Mouse (Mus musculus) kidney, adult 2 months (tissue): ENCODE measurements around the gene Pkp4. TPM values are rescaled to one million over a fixed set of nuclear protein-coding genes. Genes with fewer than 3 reads are reported as not detected.
A peak's percentile ranks its signal among the peaks of the same experiment; 100 is the strongest.

Source experiments
- DNase-seq: peaks from one replicate; pipeline ENCODE4 v3.0.0; 2021
- H3K27ac ChIP-seq: fragments of 200-500 bp; 2 replicates; pipeline ENCODE4 v1.5.1; 2012; ENCODE audit warnings: low read depth, low read length, control low read depth, inconsistent platforms; ENCODE audit not compliant: insufficient read depth
- H3K27me3 ChIP-seq: fragments of 200-500 bp; replicated peaks from 2 replicates; pipeline ENCODE4 v1.6.1; 2012; ENCODE audit warnings: mild to moderate bottlenecking, moderate library complexity, low read length, inconsistent platforms; ENCODE audit not compliant: control insufficient read depth, insufficient read depth
- H3K36me3 ChIP-seq: fragments of 200-500 bp; 2 replicates; pipeline ENCODE4 v1.6.1; 2012; ENCODE audit warnings: mild to moderate bottlenecking, moderate library complexity, low read length, inconsistent platforms; ENCODE audit not compliant: control insufficient read depth, insufficient read depth
- H3K4me1 ChIP-seq: fragments of 200-500 bp; 2 replicates; pipeline ENCODE4 v1.6.1; 2011; ENCODE audit warnings: low read length; ENCODE audit not compliant: control insufficient read depth, insufficient read depth
- H3K4me3 ChIP-seq: fragments of 200-500 bp; 2 replicates; pipeline ENCODE4 v1.5.1; 2011; ENCODE audit warnings: mild to moderate bottlenecking, low read depth, low read length, control low read depth; ENCODE audit not compliant: insufficient read depth
- CTCF ChIP-seq: fragments of 200-500 bp; conservative IDR thresholded peaks from 2 replicates; pipeline ENCODE4 v1.5.1; 2011; ENCODE audit warnings: low read depth, mild to moderate bottlenecking, control low read depth, low read length, moderate library complexity, mixed read lengths; ENCODE audit not compliant: insufficient read depth, insufficient read length
- POLR2A ChIP-seq: fragments of 200-500 bp; IDR thresholded peaks from one replicate; pipeline ENCODE4 v1.6.1; 2011; ENCODE audit warnings: low read depth, low read length, control low read depth
- WGBS: fragments of 180-500 bp; shearing (Covaris S2); methylation state at CpG from one replicate; pipeline ENCODE4 v1.1.7; 2018; 5-methylcytosine and 5-hydroxymethylcytosine counted together
- polyA plus RNA-seq: library from polyadenylated mRNA; depleted of rRNA; stranded (reverse); fragments of >200 nt; gene quantifications from 2 replicates; pipeline ENCODE4 v1.2.3, GENCODE M21; 2012

The Pkp4 gene
- polyA plus RNA-seq, 1 experiment: 211 TPM

DNA sequence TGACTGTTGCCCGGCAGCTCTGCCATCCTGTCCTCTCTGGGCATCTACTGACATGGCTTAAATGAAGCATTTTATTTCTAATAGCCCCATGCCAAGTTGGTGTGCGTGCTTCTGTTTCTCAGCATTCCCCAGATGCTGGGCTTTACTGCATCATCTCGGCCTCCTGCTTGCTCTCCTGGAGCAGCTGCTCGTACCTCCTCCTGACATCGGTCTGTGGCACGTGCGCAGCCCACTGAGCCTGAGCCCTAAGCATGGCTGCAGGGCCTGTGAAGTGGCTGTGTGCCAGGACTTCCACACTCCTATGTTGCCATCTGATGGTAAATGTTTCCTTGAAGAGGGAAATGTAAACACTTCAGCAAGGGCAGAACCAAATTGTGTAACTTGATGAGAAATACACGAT, 30.8 kb downstream of the Pkp4 start:
- H3K36me3 ChIP-seq: no peaks in the 10 kb centered on the region; the same call in 1 of the 2 replicates
- DNase-seq: no peak
- H3K27ac ChIP-seq: peak overlapping the region; percentile 54; the same call in 1 of the 2 replicates
- TF ChIP-seq CTCF (no peak), POLR2A (no peak)
- 57% methylated on average over 8 of the region's 8 CpGs for WGBS
- peaks cover 37% of the 10 kb centered on the region; the same call in 1 of the 2 replicates for H3K4me1 ChIP-seq
- no peaks in the 10 kb centered on the region for H3K27me3 ChIP-seq
- H3K4me3 ChIP-seq: no peak overlapping the region

DNA sequence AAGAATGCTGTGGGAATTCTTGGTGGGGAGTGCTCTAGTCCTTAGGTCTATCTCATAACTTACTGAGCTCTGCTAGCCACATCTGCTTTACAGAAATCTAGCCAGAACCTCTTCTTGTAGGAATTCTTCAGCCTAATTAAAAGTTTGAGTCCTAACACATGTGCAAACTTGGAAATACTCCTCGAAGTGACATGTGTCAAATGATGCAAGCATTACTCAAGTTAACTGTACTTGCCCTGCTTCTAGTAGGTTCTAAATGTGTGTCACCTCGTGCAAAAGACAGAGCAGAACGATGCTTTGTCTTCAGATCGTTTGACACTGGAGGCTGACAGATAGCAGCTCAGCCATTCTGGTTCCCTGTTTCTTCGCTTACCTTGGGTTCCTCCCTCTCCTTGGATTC, 32.5 kb downstream of the Pkp4 start:
- no peak for DNase-seq
- Histone ChIP-seq H3K4me3 (no peak overlapping the region), H3K36me3 (no peaks in the 10 kb centered on the region), H3K27me3 (no peaks in the 10 kb centered on the region), H3K27ac (peak overlapping the region; percentile 26; the same call in 1 of the 2 replicates), H3K4me1 (peaks cover 45% of the 10 kb centered on the region)
- 54% methylated on average over 5 of the region's 5 CpGs for WGBS
- no peak for TF ChIP-seq CTCF
- TF ChIP-seq POLR2A: no peak

DNA sequence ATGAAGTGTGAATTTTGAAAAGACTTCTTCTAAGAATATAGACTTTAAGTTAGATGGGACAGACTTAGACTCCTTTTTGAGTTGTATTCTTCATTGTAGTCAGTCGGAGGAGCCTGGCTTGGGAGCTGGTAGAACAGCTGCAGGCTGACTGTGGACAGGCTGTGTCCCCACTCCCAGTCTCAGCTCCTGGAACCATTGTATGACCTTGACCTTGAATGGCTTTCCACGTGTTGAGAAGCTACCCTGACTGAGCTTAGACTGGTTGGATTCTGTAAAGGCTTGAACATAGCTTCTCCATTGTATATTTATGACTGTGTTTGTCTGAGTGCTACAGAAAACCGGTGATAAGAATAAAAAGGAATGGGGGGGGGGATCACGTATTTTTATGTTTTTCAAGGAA, 36.5 kb downstream of the Pkp4 start:
- TF ChIP-seq CTCF (no peak), POLR2A (no peak)
- H3K4me3 ChIP-seq: no peak overlapping the region
- no peaks in the 10 kb centered on the region for H3K27me3 ChIP-seq
- H3K4me1 ChIP-seq: peaks cover 44% of the 10 kb centered on the region
- peak overlapping the region; percentile 56 for H3K27ac ChIP-seq
- no peak for DNase-seq
- H3K36me3 ChIP-seq: no peaks in the 10 kb centered on the region
- WGBS: 64% methylated on average over 4 of the region's 4 CpGs

DNA sequence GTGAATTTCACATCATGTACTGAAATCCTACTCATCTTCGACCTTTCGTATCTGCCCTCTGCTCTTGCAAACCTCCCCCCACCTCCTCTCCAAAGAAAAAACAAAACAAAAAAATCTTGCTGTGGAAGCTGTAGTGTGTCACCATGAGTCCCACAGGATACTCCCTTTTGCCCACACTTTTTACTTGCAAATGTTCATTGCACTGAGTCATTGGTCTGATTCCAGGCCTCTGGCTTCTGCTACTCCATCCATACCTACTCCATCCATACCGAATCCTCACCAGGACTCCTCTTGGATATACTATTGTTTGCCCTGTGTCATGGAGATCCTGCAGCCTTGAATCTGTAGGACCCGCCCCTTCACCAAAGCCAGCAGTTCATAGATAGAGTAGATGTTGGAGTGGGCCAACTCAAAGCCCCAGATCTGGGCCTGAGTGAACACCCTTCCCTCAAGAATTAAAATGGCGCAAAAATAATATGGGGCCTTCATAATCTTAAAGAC, 38.9 kb downstream of the Pkp4 start:
- no peaks in the 10 kb centered on the region for H3K36me3 ChIP-seq
- no peak for DNase-seq
- H3K4me3 ChIP-seq: no peak overlapping the region
- TF ChIP-seq CTCF (no peak), POLR2A (no peak)
- 91% methylated on average over 5 of the region's 5 CpGs for WGBS
- peaks cover 46% of the 10 kb centered on the region for H3K4me1 ChIP-seq
- no peaks in the 10 kb centered on the region for H3K27me3 ChIP-seq
- H3K27ac ChIP-seq: no peak overlapping the region

DNA sequence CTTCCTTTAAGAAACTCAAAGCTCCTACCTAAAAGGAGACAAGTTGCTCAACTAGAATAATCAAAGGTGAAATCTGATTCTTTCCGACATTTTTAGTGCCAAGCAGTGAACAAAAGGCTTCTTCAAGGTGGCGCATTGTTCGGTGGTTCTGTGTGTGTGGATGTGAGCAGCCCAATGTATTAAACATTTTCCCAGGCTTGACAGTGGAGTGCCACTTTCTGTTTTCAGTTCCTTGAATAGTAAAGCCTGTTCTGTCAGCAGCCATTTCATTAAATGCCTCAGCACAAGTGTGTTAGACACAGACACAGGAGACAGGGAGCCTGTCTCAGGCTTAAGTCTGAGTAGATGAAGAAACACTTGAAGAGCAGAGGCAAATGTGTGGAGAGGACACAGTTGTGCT, 39.9 kb downstream of the Pkp4 start:
- no peak for DNase-seq
- no peak overlapping the region for H3K4me3 ChIP-seq
- peaks cover 52% of the 10 kb centered on the region for H3K4me1 ChIP-seq
- no peaks in the 10 kb centered on the region for H3K36me3 ChIP-seq
- no peaks in the 10 kb centered on the region for H3K27me3 ChIP-seq
- TF ChIP-seq POLR2A: no peak
- TF ChIP-seq CTCF: no peak
- WGBS: 78% methylated on average over 3 of the region's 3 CpGs
- H3K27ac ChIP-seq: peak overlapping the region; percentile 85

DNA sequence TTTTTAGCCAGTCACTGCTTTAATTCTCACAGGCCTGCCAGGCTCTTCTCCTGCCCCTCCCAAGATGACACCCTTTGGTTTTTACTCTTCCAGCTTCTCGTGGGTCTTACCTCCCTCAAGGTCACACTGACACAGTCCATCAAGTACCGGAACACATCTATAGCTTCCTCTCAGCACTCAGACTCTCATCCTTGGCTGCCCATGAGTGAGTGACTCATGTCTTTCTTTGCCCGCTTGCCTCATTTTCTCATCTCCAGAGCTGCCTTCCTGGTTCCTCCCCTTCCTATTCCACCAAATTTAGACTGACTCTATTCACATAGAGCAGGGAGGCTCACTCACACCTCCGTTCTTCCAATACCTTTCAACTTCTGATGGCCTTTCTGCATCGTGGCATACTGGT, 42.3 kb downstream of the Pkp4 start:
- WGBS: 45% methylated on average over 5 of the region's 5 CpGs
- TF ChIP-seq CTCF: no peak
- TF ChIP-seq POLR2A: no peak

DNA sequence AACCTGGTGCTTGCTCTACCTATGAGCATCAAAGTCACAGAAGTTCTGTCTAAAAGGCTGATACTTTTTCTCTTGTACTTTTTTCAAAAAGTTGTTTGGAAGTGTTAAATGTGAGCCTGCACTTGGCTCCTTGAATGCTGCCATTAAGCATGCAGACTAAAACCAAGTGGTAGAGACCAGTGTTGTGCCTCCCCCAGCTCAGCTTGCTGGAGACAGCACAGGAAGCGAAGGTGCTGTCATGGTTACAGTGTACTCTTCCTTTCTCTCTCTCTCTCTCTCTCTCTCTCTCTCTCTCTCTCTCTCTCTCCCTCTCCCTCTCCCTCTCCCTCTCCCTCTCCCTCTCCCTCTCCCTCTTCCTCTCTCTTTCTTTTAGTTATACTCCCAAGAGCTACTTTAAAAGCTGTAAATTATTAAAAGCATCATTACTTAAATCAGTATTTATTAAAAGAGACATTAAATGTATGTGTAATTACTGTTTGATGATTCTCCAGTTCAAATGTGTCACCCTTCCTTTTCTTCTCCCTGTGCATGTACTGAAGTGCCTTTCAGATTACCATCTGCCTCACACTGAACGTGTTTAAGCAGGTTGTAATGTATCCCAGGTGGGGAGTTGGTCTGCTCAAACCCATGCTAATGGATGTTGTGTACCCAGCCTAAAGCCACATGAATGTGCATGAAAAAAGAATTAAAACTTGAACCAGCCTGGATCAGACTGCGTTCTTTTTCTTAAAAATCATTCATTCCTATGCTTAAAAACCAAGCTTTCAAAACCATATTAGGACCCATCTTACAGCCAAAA, 43.2 kb downstream of the Pkp4 start:
- no peak overlapping the region for H3K4me3 ChIP-seq
- DNase-seq: no peak
- TF ChIP-seq CTCF (no peak), POLR2A (no peak)
- peaks cover 53% of the 10 kb centered on the region for H3K4me1 ChIP-seq
- H3K36me3 ChIP-seq: no peaks in the 10 kb centered on the region
- no peak overlapping the region for H3K27ac ChIP-seq
- H3K27me3 ChIP-seq: no peaks in the 10 kb centered on the region
- WGBS: 64% methylated on average over 3 of the region's 3 CpGs

More for the DNA sequence above, 42.3 kb downstream of the Pkp4 start:
- Histone ChIP-seq H3K4me1 (peaks cover 57% of the 10 kb centered on the region), H3K36me3 (no peaks in the 10 kb centered on the region), H3K4me3 (no peak overlapping the region), H3K27ac (0 out of 2 replicates have a peak overlapping the region, but pooled peaks have one; percentile 12), H3K27me3 (no peaks in the 10 kb centered on the region)
- DNase-seq: no peak
